Mouse (Mus musculus): ENCODE results near the gene Lrmda. TPM values are rescaled to one million over a fixed set of nuclear protein-coding genes. Genes with fewer than 3 reads are reported as not detected.
A peak's percentile ranks its signal among the peaks of the same experiment; 100 is the strongest.
"Not testable (repeated sequence)": the region's sequence is repeated elsewhere in the genome, so short reads cannot be mapped to it uniquely, and the experiment has no call there.

Lrmda gene
- total RNA-seq, 2 experiments from 2014 or later, result 3.7 to 3.9 TPM

- DNase-seq (ENCODE audit: low spot score in 2 of 2), result no peak
These were observed 556.9 kb downstream of the Lrmda start for GRCm38 (mm10) chr14:22576441-22576840.

GRCm38 (mm10) chr14:22577411-22578037 is 558.0 kb downstream of the Lrmda start:
- no peak for DNase-seq (ENCODE audit: low spot score in 2 of 2)

GRCm38 (mm10) chr14:22578224-22578623 is 558.7 kb downstream of the Lrmda start:
- peak; percentile 75 to 79 for DNase-seq (ENCODE audit: low spot score in 2 of 2)

GRCm38 (mm10) chr14:22578986-22579385 is 559.5 kb downstream of the Lrmda start:
- no peak for DNase-seq (ENCODE audit: low spot score in 2 of 2)

GRCm38 (mm10) chr14:22582065-22582464 is 562.6 kb downstream of the Lrmda start:
- DNase-seq (ENCODE audit: low spot score in 2 of 2), result no peak

GRCm38 (mm10) chr14:22586281-22586680 is 566.8 kb downstream of the Lrmda start:
- DNase-seq (ENCODE audit: low spot score in 2 of 2), result no peak

- DNase-seq (ENCODE audit: low spot score in 2 of 2), result no peak
These were observed 567.3 kb downstream of the Lrmda start for GRCm38 (mm10) chr14:22586796-22587195.

- no peak for DNase-seq (ENCODE audit: low spot score in 2 of 2)
These were observed 567.9 kb downstream of the Lrmda start for GRCm38 (mm10) chr14:22587285-22587957.

GRCm38 (mm10) chr14:22587958-22588296 is 568.4 kb downstream of the Lrmda start:
- DNase-seq (ENCODE audit: low spot score in 2 of 2), result no peak

GRCm38 (mm10) chr14:22588394-22588793 is 568.9 kb downstream of the Lrmda start:
- not testable (repeated sequence) for DNase-seq (ENCODE audit: low spot score in 2 of 2)

GRCm38 (mm10) chr14:22589503-22590215 is 570.1 kb downstream of the Lrmda start:
- no peak for DNase-seq (ENCODE audit: low spot score in 2 of 2)

- no peak for DNase-seq (ENCODE audit: low spot score in 2 of 2)
These were observed 571.7 kb downstream of the Lrmda start for GRCm38 (mm10) chr14:22591186-22591585.

GRCm38 (mm10) chr14:22597508-22597907 is 578.0 kb downstream of the Lrmda start:
- DNase-seq (ENCODE audit: low spot score in 2 of 2), result no peak

- no peak for DNase-seq (ENCODE audit: low spot score in 2 of 2)
These were observed 579.1 kb downstream of the Lrmda start for GRCm38 (mm10) chr14:22598638-22599037.

GRCm38 (mm10) chr14:22600166-22600565 is 580.7 kb downstream of the Lrmda start:
- DNase-seq (ENCODE audit: low spot score in 2 of 2), result no peak

- DNase-seq (ENCODE audit: low spot score in 2 of 2), result no peak
These were observed 582.8 kb downstream of the Lrmda start for GRCm38 (mm10) chr14:22602308-22602707.

GRCm38 (mm10) chr14:22608599-22608998 is 589.1 kb downstream of the Lrmda start:
- no peak for DNase-seq (ENCODE audit: low spot score in 2 of 2)

- DNase-seq (ENCODE audit: low spot score in 2 of 2), result no peak
These were observed 590.0 kb downstream of the Lrmda start for GRCm38 (mm10) chr14:22609261-22610245.

GRCm38 (mm10) chr14:22611011-22611410 is 591.5 kb downstream of the Lrmda start:
- DNase-seq (ENCODE audit: low spot score in 2 of 2), result no peak

GRCm38 (mm10) chr14:22620191-22620590 is 600.7 kb downstream of the Lrmda start:
- no peak for DNase-seq (ENCODE audit: low spot score in 2 of 2)

GRCm38 (mm10) chr14:22621941-22622340 is 602.4 kb downstream of the Lrmda start:
- DNase-seq (ENCODE audit: low spot score in 2 of 2), result no peak

Measured in adrenal gland, postnatal 4 days (tissue).